24 mouse cellular contexts compared by ENCODE assay signal in the genomic region with DNA sequence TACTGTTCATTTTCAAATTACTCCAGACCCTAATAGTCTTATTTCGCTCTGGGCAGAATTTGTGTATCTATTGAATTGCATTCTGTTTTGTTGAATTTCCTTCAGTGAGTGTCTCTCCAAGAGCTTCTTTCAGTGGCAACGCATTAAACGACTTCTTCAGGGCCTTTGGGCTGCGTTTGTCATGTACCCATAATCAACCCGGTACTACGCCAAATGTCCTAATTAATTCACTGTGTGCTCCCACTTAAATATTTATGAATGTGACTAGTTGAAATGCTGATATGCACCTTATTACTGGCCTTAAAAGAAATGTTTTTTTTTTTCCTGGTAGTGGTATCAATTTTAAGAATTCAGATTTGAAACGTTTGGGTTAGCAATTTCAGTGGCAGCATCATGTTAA.
"Had no signal": no experiment of that assay in that cellular context is flagged by ENCODE, and none has a peak within 500 bp of the region (broad histone marks: within the 10 kb centered on the region; RNA-seq: fewer than 3 reads in every experiment).

No protein-coding gene starts in this region.

- H3K4me3 ChIP-seq: layer of hippocampus, adult 2 months; limb, embryonic 10.5 days; limb, embryonic 13.5 days; liver, embryonic 12.5 days; liver, embryonic 15.5 days; lung, embryonic 15.5 days; megakaryocyte, embryonic 14.5 days; myocyte had no signal

- H3K27me3 ChIP-seq: limb, embryonic 13.5 days; liver, embryonic 12.5 days; liver, embryonic 15.5 days; lung, embryonic 15.5 days; megakaryocyte, embryonic 14.5 days had no signal

- H3K36me3 ChIP-seq: limb, embryonic 10.5 days; limb, embryonic 13.5 days; liver, embryonic 12.5 days; liver, embryonic 15.5 days; lung, embryonic 15.5 days had no signal

- H3K9me3 ChIP-seq: limb, embryonic 10.5 days; limb, embryonic 13.5 days; liver, embryonic 12.5 days; liver, embryonic 15.5 days; lung, embryonic 15.5 days had no signal

- H3K27ac ChIP-seq: kidney, postnatal 0 days; layer of hippocampus, adult 2 months; limb, embryonic 10.5 days; limb, embryonic 13.5 days; liver, embryonic 12.5 days; liver, embryonic 15.5 days; lung, embryonic 15.5 days; stomach, postnatal 0 days had no signal

- DNase-seq: kidney, adult 2 months; kidney, postnatal 25 days; layer of hippocampus, adult 9-11 months; liver; lung, adult 18-20 months; lung, postnatal 10 days; lung, postnatal 36 days; right cerebral cortex, postnatal 14 days; right cerebral cortex, postnatal 4 days; thymus, adult 2 months; thymus, postnatal 14 days; thymus, postnatal 4 days had no signal

- H3K9ac ChIP-seq: limb, embryonic 13.5 days; liver, embryonic 12.5 days; liver, embryonic 15.5 days; lung, embryonic 15.5 days had no signal

- ATAC-seq: intestine, postnatal 0 days; liver, embryonic 12.5 days had no signal

- H3K4me1 ChIP-seq: liver, embryonic 12.5 days; liver, embryonic 15.5 days; lung, embryonic 15.5 days; megakaryocyte, embryonic 14.5 days had no signal

- H3K4me2 ChIP-seq: limb, embryonic 13.5 days; liver, embryonic 12.5 days; liver, embryonic 15.5 days; lung, embryonic 15.5 days; midbrain, embryonic 11.5 days had no signal
